Mouse (Mus musculus) liver, embryonic 11.5 days (tissue): ENCODE data around the gene Gm45844. TPM values are rescaled to one million over a fixed set of nuclear protein-coding genes. Genes with fewer than 3 reads are reported as not detected.

Experiments
- ATAC-seq: fragments of 200-750 bp; cut with Nextera tagmentation; replicated peaks from 2 replicates; pipeline ENCODE4 v1.8.0; 2017; ENCODE audit warnings: moderate number of reproducible peaks, mild to moderate bottlenecking, moderate TSS enrichment, moderate library complexity; ENCODE audit not compliant: low FRiP score
- DNase-seq: peaks from one replicate; pipeline ENCODE4 v3.0.0-alpha.2; 2017; ENCODE audit warnings: low spot score
- H3K27ac ChIP-seq: fragments of 300-500 bp; sonication (generic); 2 replicates; pipeline ENCODE4 v1.5.1; 2014; ENCODE audit warnings: mild to moderate bottlenecking, low read depth, low read length, control low read depth
- H3K27me3 ChIP-seq: fragments of 300-500 bp; sonication (generic); replicated peaks from 2 replicates; pipeline ENCODE4 v1.6.1; 2014; ENCODE audit warnings: low read length, mixed read lengths; ENCODE audit not compliant: control insufficient read depth, insufficient read depth
- H3K36me3 ChIP-seq: fragments of 300-500 bp; sonication (generic); 2 replicates; pipeline ENCODE4 v1.6.1; 2014; ENCODE audit warnings: mild to moderate bottlenecking, low read length, moderate library complexity, mixed read lengths; ENCODE audit not compliant: control insufficient read depth, insufficient read depth
- H3K4me1 ChIP-seq: fragments of 300-500 bp; sonication (generic); replicated peaks from 2 replicates; pipeline ENCODE4 v1.6.1; 2014; ENCODE audit warnings: low read length, mixed read lengths; ENCODE audit not compliant: control insufficient read depth, insufficient read depth
- H3K4me2 ChIP-seq: fragments of 300-500 bp; sonication (generic); 2 replicates; pipeline ENCODE4 v1.6.1; 2014; ENCODE audit warnings: mild to moderate bottlenecking, control low read depth, moderate library complexity
- H3K4me3 ChIP-seq: fragments of 300-500 bp; sonication (generic); 2 replicates; pipeline ENCODE4 v1.5.1; 2014; ENCODE audit warnings: low read depth, low read length, control low read depth
- H3K9ac ChIP-seq: fragments of 300-500 bp; sonication (generic); 2 replicates; pipeline ENCODE4 v1.6.1; 2014; ENCODE audit warnings: low read depth, low read length, control low read depth
- H3K9me3 ChIP-seq: fragments of 300-500 bp; sonication (generic); 2 replicates; pipeline ENCODE4 v1.6.1; 2016; ENCODE audit warnings: low read length, inconsistent platforms, mixed read lengths; ENCODE audit not compliant: control insufficient read depth
- WGBS: fragments of 180-500 bp; shearing (Covaris S2); extraction: QIAGEN DNeasy Blood & Tissue Kit; methylation state at CpG from one replicate; pipeline ENCODE4 v1.1.7; 2014; 5-methylcytosine and 5-hydroxymethylcytosine counted together
- microRNA-seq: library from miRNA; unstranded; fragments of <30 nt; microRNA quantifications from one replicate; pipeline ENCODE4, GENCODE M21; 2017; ENCODE audit warnings: borderline number of aligned reads
- polyA plus RNA-seq: library from polyadenylated mRNA; unstranded; fragments of >200 nt; fragmentation: Nextera tagmentation; extraction: Ambion mirVana; gene quantifications from 2 replicates; pipeline ENCODE4 v1.2.1, GENCODE M21; 2014

Gene Gm45844
- polyA plus RNA-seq, 1 experiment from 2014 or later: 2.3 TPM

GRCm38 (mm10) chr7:7185897-7186296, 92.2 kb downstream of the Gm45844 start:
- no peak overlapping the region for H3K9ac ChIP-seq
- no peaks in the 10 kb centered on the region for H3K9me3 ChIP-seq
- no peak overlapping the region for H3K4me2 ChIP-seq
- no peak for DNase-seq
- no peaks in the 10 kb centered on the region for H3K4me1 ChIP-seq
- no peak for ATAC-seq
- 86% methylated on average over 1 of the region's 1 CpGs for WGBS
- peaks cover 7% of the 10 kb centered on the region for H3K36me3 ChIP-seq
- H3K27ac ChIP-seq: no peak overlapping the region
- H3K4me3 ChIP-seq: no peak overlapping the region
- no peaks in the 10 kb centered on the region for H3K27me3 ChIP-seq

- WGBS: 3% methylated on average over 26 of the region's 26 CpGs
- Histone ChIP-seq H3K9me3 (no peaks in the 10 kb centered on the region), H3K36me3 (no peaks in the 10 kb centered on the region), H3K4me1 (peaks cover 5% of the 10 kb centered on the region), H3K27ac (no peak within 1 kb of the TSS; the same call in 1 of the 2 replicates), H3K4me2 (peak within 1 kb of the TSS; percentile 86), H3K4me3 (peak within 1 kb of the TSS; percentile 75), H3K27me3 (no peaks in the 10 kb centered on the region), H3K9ac (peak within 1 kb of the TSS; percentile 71)
- DNase-seq: peak; percentile 49
- ATAC-seq: peak; percentile 96
Measured at GRCm38 (mm10) chr7:7171227-7172147, 106.6 kb downstream of the Gm45844 start, which contains the start of gene Zfp418. Gene Zfp418, plus strand, starts transcription at chr7:7171330.

Small RNA genes lying within 50 kb of the gene (microRNA-seq; reads per million reads assigned to microRNA genes)
- gene Mir5620: not detected

Other genes starting within 250 kb of the Gm45844 start
- 10.0 and 10.8 TPM in 2 replicates for gene Zfp954, start 156.8 kb downstream of the Gm45844 start, polyA plus RNA-seq
- gene Zfp773, start 141.5 kb downstream of the Gm45844 start, polyA plus RNA-seq: 0.53 and 0.75 TPM in 2 replicates
- gene Zfp418, start 107.0 kb downstream of the Gm45844 start, polyA plus RNA-seq: 0.93 and 1.3 TPM in 2 replicates
- 3.5 and 4.4 TPM in 2 replicates for gene Zfp772, start 68.3 kb downstream of the Gm45844 start, polyA plus RNA-seq
- gene Vmn2r29, start 31.0 kb downstream of the Gm45844 start, polyA plus RNA-seq: 1.4 TPM in 1 of 2 replicates, not detected in the other
- gene Clcn4, start 22.6 kb upstream of the Gm45844 start, polyA plus RNA-seq: 24.5 and 25.6 TPM in 2 replicates
- not detected in 2 replicates for gene Vmn2r30, start 59.3 kb upstream of the Gm45844 start, polyA plus RNA-seq
- not detected in 2 replicates for gene Gm45783, start 96.3 kb upstream of the Gm45844 start, polyA plus RNA-seq
- gene Vmn2r31, start 121.4 kb upstream of the Gm45844 start, polyA plus RNA-seq: not detected in 2 replicates
- not detected in 2 replicates for gene Vmn2r32, start 201.7 kb upstream of the Gm45844 start, polyA plus RNA-seq